Mouse (Mus musculus): Measurements from ENCODE around the gene Adgrl3.

DNA sequence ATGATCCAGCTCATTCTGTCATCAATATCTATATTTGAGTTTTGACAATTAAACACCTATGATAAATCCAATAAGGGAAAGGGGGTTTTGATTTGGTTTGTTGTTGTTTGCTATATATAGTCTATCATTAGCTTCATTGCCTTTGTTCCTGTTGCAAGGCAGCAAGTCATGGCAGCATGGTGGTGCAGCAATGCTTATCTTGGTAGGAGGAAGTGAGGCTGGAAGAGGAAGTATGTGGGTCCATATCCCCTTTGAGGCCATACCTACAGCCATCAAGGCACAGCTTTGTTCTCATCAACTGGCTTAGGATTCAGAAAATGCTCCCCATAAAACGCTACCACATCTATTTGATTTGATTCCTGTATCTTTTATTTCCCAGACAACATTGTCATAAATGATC, 58.1 kb downstream of the Adgrl3 start:
- TF ChIP-seq CTCF (IDR thresholded peaks at IDR 0.05; ENCODE audit: low read depth) = no peak
- no peak for TF ChIP-seq EP300 (IDR thresholded peaks at IDR 0.05; ENCODE audit: low read depth)

Data from heart, postnatal 0 days (tissue).